ENCODE assay signal across 31 mouse cellular contexts in genomic region chr2:51589627-51590026, GRCm38 (mm10). TPM values are rescaled to one million over a fixed set of nuclear protein-coding genes. Genes with fewer than 3 reads are reported as not detected.
DNase-seq lines count a peak whose midpoint lies in the region; ATAC-seq lines count a peak whose summit lies in the region.
"Had no signal": no experiment of that assay in that cellular context is flagged by ENCODE, and none has a peak within 500 bp of the region (broad histone marks: within the 10 kb centered on the region; RNA-seq: fewer than 3 reads in every experiment).

No protein-coding gene starts in this region.

- 0 out of 2 replicates have a peak, but pooled peaks have one; percentile 55 for ATAC-seq in forebrain, embryonic 13.5 days
- ATAC-seq in neural tube, embryonic 11.5 days (ENCODE audit: insufficient read depth, low FRiP score, low TSS enrichment) = no peak
- no peak for ATAC-seq in neural tube, embryonic 15.5 days (ENCODE audit: low FRiP score)
- peak; percentile 77; the same call in 1 of the 2 replicates for ATAC-seq in midbrain, embryonic 13.5 days
- ATAC-seq: activated CD4-positive, CD25-positive, alpha-beta regulatory T cell, adult 4 months had no signal

- no peak overlapping the region for H3K4me2 ChIP-seq in forebrain, embryonic 13.5 days
- no peak overlapping the region for H3K4me2 ChIP-seq in neural tube, embryonic 11.5 days (ENCODE audit: low read depth)
- no peak overlapping the region for H3K4me2 ChIP-seq in neural tube, embryonic 15.5 days
- no peak overlapping the region for H3K4me2 ChIP-seq in midbrain, embryonic 13.5 days (replicated peaks)
- H3K4me2 ChIP-seq: embryonic facial prominence, embryonic 12.5 days; heart, embryonic 12.5 days had no signal

- no peak overlapping the region for H3K9ac ChIP-seq in forebrain, embryonic 13.5 days
- H3K9ac ChIP-seq in neural tube, embryonic 11.5 days (ENCODE audit: low read length) = no peak overlapping the region
- no peak overlapping the region for H3K9ac ChIP-seq in neural tube, embryonic 15.5 days (replicated peaks)
- H3K9ac ChIP-seq in midbrain, embryonic 13.5 days (replicated peaks) = no peak overlapping the region
- H3K9ac ChIP-seq: embryonic facial prominence, embryonic 12.5 days; heart, embryonic 12.5 days; liver, embryonic 14.5 days had no signal

- H3K27me3 ChIP-seq in forebrain, embryonic 13.5 days = peaks cover 13% of the 10 kb centered on the region; the same call in 1 of the 2 replicates
- peaks cover 18% of the 10 kb centered on the region; the same call in 1 of the 2 replicates for H3K27me3 ChIP-seq in forebrain, embryonic 10.5 days (ENCODE audit: poor library complexity, severe bottlenecking)
- H3K27me3 ChIP-seq in neural tube, embryonic 11.5 days (ENCODE audit: control insufficient read depth, insufficient read depth, low read length) = no peaks in the 10 kb centered on the region
- no peaks in the 10 kb centered on the region for H3K27me3 ChIP-seq in neural tube, embryonic 15.5 days (replicated peaks)
- no peaks in the 10 kb centered on the region for H3K27me3 ChIP-seq in midbrain, embryonic 13.5 days
- H3K27me3 ChIP-seq: embryonic facial prominence, embryonic 12.5 days; heart, embryonic 12.5 days had no signal

- no peak for DNase-seq in forebrain, embryonic 10.5 days (ENCODE audit: extremely low spot score, low spot score)
- no peak for DNase-seq in neural tube, embryonic 11.5 days (ENCODE audit: low spot score)
- no peak for DNase-seq in gastrocnemius, postnatal 10 days
- DNase-seq in adrenal gland, adult 2 months = no peak
- DNase-seq in cerebellum, postnatal 14 days = no peak
- DNase-seq: adrenal gland, postnatal 14 days; cerebellum, adult 18-20 months; gastrocnemius, postnatal 25 days; kidney, postnatal 25 days; right cerebral cortex, postnatal 25 days; thymus, adult 18-20 months; thymus, postnatal 4 days had no signal

- no peaks in the 10 kb centered on the region for H3K36me3 ChIP-seq in forebrain, embryonic 13.5 days (ENCODE audit: poor library complexity, severe bottlenecking)
- H3K36me3 ChIP-seq in forebrain, embryonic 10.5 days (replicated peaks) = no peaks in the 10 kb centered on the region
- no peaks in the 10 kb centered on the region for H3K36me3 ChIP-seq in neural tube, embryonic 11.5 days (ENCODE audit: control insufficient read depth, insufficient read depth, low read length)
- H3K36me3 ChIP-seq in neural tube, embryonic 15.5 days = no peaks in the 10 kb centered on the region
- H3K36me3 ChIP-seq in midbrain, embryonic 13.5 days = no peaks in the 10 kb centered on the region
- H3K36me3 ChIP-seq: embryonic facial prominence, embryonic 12.5 days; G1E; heart, embryonic 12.5 days had no signal

- peaks cover 21% of the 10 kb centered on the region for H3K4me1 ChIP-seq in forebrain, embryonic 13.5 days
- H3K4me1 ChIP-seq in forebrain, embryonic 10.5 days = peaks cover 22% of the 10 kb centered on the region
- H3K4me1 ChIP-seq in neural tube, embryonic 11.5 days (ENCODE audit: control insufficient read depth, insufficient read depth, low read length) = peaks cover 2% of the 10 kb centered on the region; the same call in 1 of the 2 replicates
- peaks cover 13% of the 10 kb centered on the region for H3K4me1 ChIP-seq in neural tube, embryonic 15.5 days
- peaks cover 26% of the 10 kb centered on the region for H3K4me1 ChIP-seq in midbrain, embryonic 13.5 days (replicated peaks)
- H3K4me1 ChIP-seq: embryonic facial prominence, embryonic 12.5 days had no signal

- WGBS in forebrain, embryonic 13.5 days = 27% methylated on average over 1 of the region's 1 CpGs
- 80% methylated on average over 1 of the region's 1 CpGs for WGBS in forebrain, embryonic 10.5 days
- WGBS in neural tube, embryonic 11.5 days = 35% methylated on average over 1 of the region's 1 CpGs
- 32% methylated on average over 1 of the region's 1 CpGs for WGBS in neural tube, embryonic 15.5 days
- WGBS in midbrain, embryonic 13.5 days = 19% methylated on average over 1 of the region's 1 CpGs

- H3K9me3 ChIP-seq in forebrain, embryonic 13.5 days (replicated peaks) = no peaks in the 10 kb centered on the region
- no peaks in the 10 kb centered on the region for H3K9me3 ChIP-seq in forebrain, embryonic 10.5 days
- H3K9me3 ChIP-seq in neural tube, embryonic 11.5 days (ENCODE audit: control insufficient read depth, low read length) = no peaks in the 10 kb centered on the region
- H3K9me3 ChIP-seq in neural tube, embryonic 15.5 days (replicated peaks) = no peaks in the 10 kb centered on the region
- H3K9me3 ChIP-seq in midbrain, embryonic 13.5 days = no peaks in the 10 kb centered on the region
- H3K9me3 ChIP-seq: embryonic facial prominence, embryonic 12.5 days; heart, embryonic 12.5 days had no signal

- H3K27ac ChIP-seq in forebrain, embryonic 13.5 days = no peak overlapping the region
- no peak overlapping the region for H3K27ac ChIP-seq in forebrain, embryonic 10.5 days
- 0 out of 2 replicates have a peak overlapping the region, but pooled peaks have one; percentile 5 for H3K27ac ChIP-seq in neural tube, embryonic 11.5 days (ENCODE audit: low read depth, low read length)
- H3K27ac ChIP-seq in neural tube, embryonic 15.5 days (replicated peaks) = no peak overlapping the region
- peak overlapping the region; percentile 75 for H3K27ac ChIP-seq in midbrain, embryonic 13.5 days
- H3K27ac ChIP-seq: embryonic facial prominence, embryonic 12.5 days; liver, embryonic 14.5 days had no signal

- no peak overlapping the region for H3K4me3 ChIP-seq in forebrain, embryonic 13.5 days
- no peak overlapping the region for H3K4me3 ChIP-seq in forebrain, embryonic 10.5 days
- H3K4me3 ChIP-seq in neural tube, embryonic 11.5 days (ENCODE audit: low read depth, low read length) = no peak overlapping the region
- H3K4me3 ChIP-seq in neural tube, embryonic 15.5 days (replicated peaks) = no peak overlapping the region
- H3K4me3 ChIP-seq in midbrain, embryonic 13.5 days (replicated peaks) = no peak overlapping the region
- H3K4me3 ChIP-seq: embryonic facial prominence, embryonic 12.5 days; erythroblast, embryonic 14.5 days; heart, embryonic 12.5 days had no signal

RNA-seq across cellular contexts. Expression of gene Tas2r134, which starts 37.7 kb away (rescaled TPM):
- polyA plus RNA-seq in forebrain, embryonic 13.5 days (2015; fragmentation: Nextera tagmentation; extraction: Ambion mirVana) = not detected in 2 replicates
- not detected in 2 replicates for polyA plus RNA-seq in forebrain, embryonic 10.5 days (2016; fragmentation: Nextera tagmentation; extraction: Ambion mirVana)
- not detected in 2 replicates for polyA plus RNA-seq in neural tube, embryonic 11.5 days (2014; fragmentation: Nextera tagmentation; extraction: Ambion mirVana)
- not detected in 2 replicates for polyA plus RNA-seq in neural tube, embryonic 15.5 days (2015; fragmentation: Nextera tagmentation; extraction: Ambion mirVana)
- polyA plus RNA-seq in midbrain, embryonic 13.5 days (2015; fragmentation: Nextera tagmentation; extraction: Ambion mirVana) = not detected in 2 replicates
- total RNA-seq in gastrocnemius, postnatal 10 days (2021) = not detected
- total RNA-seq in adrenal gland, adult 2 months (2021) = not detected
- polyA plus RNA-seq in adrenal gland, adult 2 months (2012; rRNA removed) = not detected in 2 replicates
- total RNA-seq: adrenal gland, postnatal 14 days; common myeloid progenitor, adult 5-6 weeks; G1E; gastrocnemius, postnatal 25 days; heart, postnatal 25 days; layer of hippocampus, adult 8-10 months; left cerebral cortex, postnatal 25 days had no signal
- polyA plus RNA-seq: activated CD4-positive, CD25-positive, alpha-beta regulatory T cell, adult 4 months; embryonic facial prominence, embryonic 12.5 days; erythroblast, embryonic 14.5 days; G1E; heart, embryonic 12.5 days; intestine, embryonic 14.5 days; limb, embryonic 14.5 days; liver, embryonic 14.5 days; lung, embryonic 16.5 days; neural tube, embryonic 14.5 days; spleen, adult 2 months; stomach, embryonic 14.5 days had no signal

Comparison
In these comparisons a context has a peak if more than half of its experiments do, and no peak if none do; other contexts are left out.
1. H3K27ac ChIP-seq: peak in neural tube, embryonic 11.5 days (single experiment) and midbrain, embryonic 13.5 days (single experiment); none in forebrain, embryonic 13.5 days (single experiment), forebrain, embryonic 10.5 days (single experiment) and neural tube, embryonic 15.5 days (single experiment).
2. ATAC-seq: peak in forebrain, embryonic 13.5 days (single experiment) and midbrain, embryonic 13.5 days (single experiment); none in neural tube, embryonic 11.5 days (single experiment) and neural tube, embryonic 15.5 days (single experiment).